Mouse (Mus musculus): ENCODE measurements around the gene Myo10.

DNA sequence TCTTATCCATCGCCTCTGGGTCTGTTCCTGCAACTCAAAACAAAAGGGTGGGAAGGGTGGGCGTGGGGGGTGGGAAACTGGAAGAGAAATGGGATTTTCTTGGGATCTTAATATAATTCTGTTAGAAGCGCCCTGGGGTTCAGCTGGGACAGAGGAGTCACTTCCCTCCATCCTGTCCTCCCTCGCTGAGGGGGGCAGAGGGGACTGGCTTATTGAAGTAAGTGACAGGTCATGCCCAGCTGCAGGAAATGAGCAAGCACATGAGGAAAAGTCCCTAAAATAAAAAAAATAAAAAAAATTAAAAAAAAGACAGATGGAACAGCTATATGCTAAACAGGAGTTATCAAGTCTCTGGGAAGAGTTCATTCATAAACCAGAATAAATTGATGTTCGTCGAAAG lies 40.3 kb upstream of the Myo10 start:
- TF ChIP-seq GATA1 (IDR thresholded peaks at IDR 0.05; ENCODE audit: borderline replicate concordance, low read length), result no peak
- TF ChIP-seq FLI1 (IDR thresholded peaks at IDR 0.05; ENCODE audit: low read length), result no peak
